Mouse (Mus musculus) heart, embryonic 11.5 days (tissue): ENCODE measurements around the gene Zbtb8a. TPM values are rescaled to one million over a fixed set of nuclear protein-coding genes. Genes with fewer than 3 reads are reported as not detected.

Experiments used
- ATAC-seq: fragments of 200-750 bp; cut with Nextera tagmentation; replicated peaks from 2 replicates; pipeline ENCODE4 v1.8.0; 2017; ENCODE audit warnings: moderate library complexity; ENCODE audit not compliant: insufficient number of reproducible peaks, low FRiP score, low TSS enrichment
- H3K27ac ChIP-seq: fragments of 300-500 bp; sonication (generic); 2 replicates; pipeline ENCODE4 v1.5.1; 2014; ENCODE audit warnings: mild to moderate bottlenecking, low read depth, low read length
- H3K27me3 ChIP-seq: fragments of 300-500 bp; sonication (generic); 2 replicates; pipeline ENCODE4 v1.6.1; 2014; ENCODE audit warnings: mild to moderate bottlenecking, low read length, mixed read lengths; ENCODE audit not compliant: control insufficient read depth, insufficient read depth
- H3K36me3 ChIP-seq: fragments of 300-500 bp; sonication (generic); 2 replicates; pipeline ENCODE4 v1.6.1; 2014; ENCODE audit warnings: mild to moderate bottlenecking, low read length, moderate library complexity, mixed read lengths; ENCODE audit not compliant: control insufficient read depth, insufficient read depth
- H3K4me1 ChIP-seq: fragments of 300-500 bp; sonication (generic); 2 replicates; pipeline ENCODE4 v1.6.1; 2014; ENCODE audit warnings: low read length; ENCODE audit not compliant: control insufficient read depth, insufficient read depth
- H3K4me2 ChIP-seq: fragments of 300-500 bp; sonication (generic); 2 replicates; pipeline ENCODE4 v1.6.1; 2014; ENCODE audit warnings: mild to moderate bottlenecking, moderate library complexity
- H3K4me3 ChIP-seq: fragments of 300-500 bp; sonication (generic); 2 replicates; pipeline ENCODE4 v1.5.1; 2014; ENCODE audit warnings: low read depth, low read length
- H3K9ac ChIP-seq: fragments of 300-500 bp; sonication (generic); 2 replicates; pipeline ENCODE4 v1.6.1; 2014; ENCODE audit warnings: mild to moderate bottlenecking, low read depth, low read length, moderate library complexity
- H3K9me3 ChIP-seq: fragments of 300-500 bp; sonication (generic); replicated peaks from 2 replicates; pipeline ENCODE4 v1.6.1; 2016; ENCODE audit warnings: low read length; ENCODE audit not compliant: control insufficient read depth
- WGBS: fragments of 180-500 bp; shearing (Covaris S2); extraction: QIAGEN DNeasy Blood & Tissue Kit; methylation state at CpG from one replicate; pipeline ENCODE4 v1.1.7; 2014; ENCODE audit not compliant: insufficient replicate concordance; 5-methylcytosine and 5-hydroxymethylcytosine counted together
- polyA plus RNA-seq: library from polyadenylated mRNA; unstranded; fragments of >200 nt; fragmentation: Nextera tagmentation; extraction: Ambion mirVana; gene quantifications from 2 replicates; pipeline ENCODE4 v1.2.1, GENCODE M21; 2014

Zbtb8a gene
- polyA plus RNA-seq, 1 experiment from 2014 or later: 7.9 TPM

GRCm38 (mm10) chr4:129335216-129336074 lies 42.5 kb downstream of the Zbtb8a start, which contains the start of the genes Rbbp4 and Zbtb8os:
TSS of gene Rbbp4 (minus strand) at chr4:129335370.
TSS of gene Zbtb8os (plus strand) at chr4:129335695.
- Histone ChIP-seq H3K9me3 (no peaks in the 10 kb centered on the region), H3K9ac (peak within 1 kb of the TSS; percentile 89), H3K4me3 (peak within 1 kb of the TSS; percentile 77), H3K36me3 (peaks cover 16% of the 10 kb centered on the region), H3K4me2 (peak within 1 kb of the TSS; percentile 74), H3K4me1 (peaks cover 10% of the 10 kb centered on the region), H3K27me3 (no peaks in the 10 kb centered on the region), H3K27ac (peak within 1 kb of the TSS; percentile 99)
- peak; percentile 97 for ATAC-seq
- 1% methylated on average over 69 of the region's 73 CpGs for WGBS

- ATAC-seq: peak; percentile 46
- peak overlapping the region; percentile 87 for H3K9ac ChIP-seq
Measured at GRCm38 (mm10) chr4:129334677-129335215, 43.2 kb downstream of the Zbtb8a start.

GRCm38 (mm10) chr4:129332846-129333245 lies 45.1 kb downstream of the Zbtb8a start:
- 55% methylated on average over 1 of the region's 1 CpGs for WGBS
- ATAC-seq: no peak
- H3K9ac ChIP-seq: no peak overlapping the region
- H3K9me3 ChIP-seq: no peaks in the 10 kb centered on the region
- H3K4me2 ChIP-seq: peak overlapping the region; percentile 74
- peaks cover 25% of the 10 kb centered on the region for H3K36me3 ChIP-seq
- H3K4me3 ChIP-seq: peak overlapping the region; percentile 77
- no peaks in the 10 kb centered on the region for H3K27me3 ChIP-seq
- no peak overlapping the region for H3K27ac ChIP-seq
- peaks cover 10% of the 10 kb centered on the region for H3K4me1 ChIP-seq

More at GRCm38 (mm10) chr4:129334677-129335215, 43.2 kb downstream of the Zbtb8a start:
- WGBS: under 1% methylated on average over 62 of the region's 62 CpGs
- no peaks in the 10 kb centered on the region for H3K27me3 ChIP-seq
- peak overlapping the region; percentile 77 for H3K4me3 ChIP-seq
- H3K4me2 ChIP-seq: peak overlapping the region; percentile 74
- H3K9me3 ChIP-seq: no peaks in the 10 kb centered on the region
- peak overlapping the region; percentile 92 for H3K27ac ChIP-seq
- peaks cover 16% of the 10 kb centered on the region; the same call in 1 of the 2 replicates for H3K36me3 ChIP-seq
- H3K4me1 ChIP-seq: peaks cover 10% of the 10 kb centered on the region

- no peak overlapping the region for H3K9ac ChIP-seq
- 87% methylated on average over 1 of the region's 1 CpGs for WGBS
- no peak overlapping the region for H3K4me2 ChIP-seq
- H3K4me1 ChIP-seq: no peaks in the 10 kb centered on the region
- H3K36me3 ChIP-seq: peaks cover 20% of the 10 kb centered on the region
- ATAC-seq: no peak
- no peak overlapping the region for H3K27ac ChIP-seq
- H3K27me3 ChIP-seq: no peaks in the 10 kb centered on the region
- no peaks in the 10 kb centered on the region for H3K9me3 ChIP-seq
- H3K4me3 ChIP-seq: no peak overlapping the region
Measured at GRCm38 (mm10) chr4:129326191-129326590, 51.7 kb downstream of the Zbtb8a start.

GRCm38 (mm10) chr4:129324756-129325155 lies 53.2 kb downstream of the Zbtb8a start:
- Histone ChIP-seq H3K9ac (no peak overlapping the region), H3K9me3 (no peaks in the 10 kb centered on the region), H3K36me3 (peaks cover 18% of the 10 kb centered on the region), H3K4me2 (no peak overlapping the region), H3K27ac (no peak overlapping the region), H3K4me3 (no peak overlapping the region), H3K4me1 (no peaks in the 10 kb centered on the region), H3K27me3 (no peaks in the 10 kb centered on the region)
- WGBS: 82% methylated on average over 1 of the region's 1 CpGs
- no peak for ATAC-seq

- ATAC-seq: no peak
Measured at GRCm38 (mm10) chr4:129323491-129323890, 54.4 kb downstream of the Zbtb8a start.

GRCm38 (mm10) chr4:129322042-129322441 lies 55.9 kb downstream of the Zbtb8a start:
- Histone ChIP-seq H3K27ac (no peak overlapping the region), H3K9ac (no peak overlapping the region), H3K27me3 (no peaks in the 10 kb centered on the region), H3K9me3 (no peaks in the 10 kb centered on the region), H3K4me1 (no peaks in the 10 kb centered on the region), H3K4me3 (no peak overlapping the region), H3K36me3 (peaks cover 19% of the 10 kb centered on the region), H3K4me2 (no peak overlapping the region)
- 92% methylated on average over 5 of the region's 5 CpGs for WGBS
- ATAC-seq: no peak

More at GRCm38 (mm10) chr4:129323491-129323890, 54.4 kb downstream of the Zbtb8a start:
- Histone ChIP-seq H3K9me3 (no peaks in the 10 kb centered on the region), H3K4me1 (no peaks in the 10 kb centered on the region), H3K4me2 (no peak overlapping the region), H3K27ac (no peak overlapping the region), H3K27me3 (no peaks in the 10 kb centered on the region), H3K4me3 (no peak overlapping the region), H3K36me3 (peaks cover 20% of the 10 kb centered on the region), H3K9ac (no peak overlapping the region)
- WGBS: 98% methylated on average over 1 of the region's 1 CpGs

- Histone ChIP-seq H3K27me3 (no peaks in the 10 kb centered on the region), H3K4me2 (no peak overlapping the region), H3K9ac (no peak overlapping the region), H3K4me1 (no peaks in the 10 kb centered on the region), H3K4me3 (no peak overlapping the region), H3K36me3 (peaks cover 19% of the 10 kb centered on the region), H3K9me3 (no peaks in the 10 kb centered on the region), H3K27ac (no peak overlapping the region)
- ATAC-seq: no peak
- WGBS: 94% methylated on average over 1 of the region's 1 CpGs
Measured at GRCm38 (mm10) chr4:129320876-129321275, 57.0 kb downstream of the Zbtb8a start.
